Mouse (Mus musculus) midbrain, postnatal 0 days (tissue): ENCODE measurements around the gene Shc2. TPM values are rescaled to one million over a fixed set of nuclear protein-coding genes. Genes with fewer than 3 reads are reported as not detected.

Experiments used
- ATAC-seq: fragments of 200-750 bp; cut with Nextera tagmentation; 2 replicates; pipeline ENCODE4 v1.8.0; 2017; ENCODE audit warnings: moderate number of reproducible peaks, mild to moderate bottlenecking, moderate TSS enrichment, moderate library complexity; ENCODE audit not compliant: low FRiP score
- DNase-seq: peaks from one replicate; pipeline ENCODE4 v3.0.0-alpha.2; 2015; ENCODE audit warnings: low spot score
- H3K27ac ChIP-seq: fragments of 300-500 bp; sonication (generic); 2 replicates; pipeline ENCODE4 v1.5.1; 2014; ENCODE audit warnings: low read depth, mild to moderate bottlenecking, low read length, mixed read lengths
- H3K27me3 ChIP-seq: fragments of 300-500 bp; sonication (generic); 2 replicates; pipeline ENCODE4 v1.6.1; 2014; ENCODE audit warnings: low read length, control low read depth, mixed read lengths; ENCODE audit not compliant: insufficient read depth
- H3K36me3 ChIP-seq: fragments of 300-500 bp; sonication (generic); 2 replicates; pipeline ENCODE4 v1.6.1; 2014; ENCODE audit warnings: low read length, control low read depth, mixed read lengths; ENCODE audit not compliant: insufficient read depth
- H3K4me1 ChIP-seq: fragments of 300-500 bp; sonication (generic); 2 replicates; pipeline ENCODE4 v1.6.1; 2014; ENCODE audit warnings: mild to moderate bottlenecking, control low read depth, antibody characterized with exemption, low read length, mixed read lengths; ENCODE audit not compliant: insufficient read depth
- H3K4me2 ChIP-seq: fragments of 300-500 bp; sonication (generic); 2 replicates; pipeline ENCODE4 v1.6.1; 2014; ENCODE audit warnings: low read depth, mild to moderate bottlenecking, low read length, mixed read lengths; ENCODE audit not compliant: poor library complexity, severe bottlenecking
- H3K4me3 ChIP-seq: fragments of 300-500 bp; sonication (generic); 2 replicates; pipeline ENCODE4 v1.5.1; 2014; ENCODE audit warnings: low read depth, mild to moderate bottlenecking, low read length, moderate library complexity
- H3K9ac ChIP-seq: fragments of 300-500 bp; sonication (generic); replicated peaks from 2 replicates; pipeline ENCODE4 v1.6.1; 2014; ENCODE audit warnings: mild to moderate bottlenecking, low read length, moderate library complexity, mixed read lengths; ENCODE audit not compliant: poor library complexity, severe bottlenecking
- H3K9me3 ChIP-seq: fragments of 300-500 bp; sonication (generic); 2 replicates; pipeline ENCODE4 v1.6.1; 2016; ENCODE audit warnings: low read length, control low read depth
- CTCF ChIP-seq: IDR thresholded peaks from 2 replicates; pipeline ENCODE4 v1.5.1; 2016; ENCODE audit warnings: antibody characterized with exemption, mild to moderate bottlenecking
- WGBS: fragments of 180-500 bp; shearing (Covaris S2); extraction: QIAGEN DNeasy Blood & Tissue Kit; methylation state at CpG from one replicate; pipeline ENCODE4 v1.1.7; 2014; 5-methylcytosine and 5-hydroxymethylcytosine counted together
- polyA plus RNA-seq: library from polyadenylated mRNA; unstranded; fragments of >200 nt; fragmentation: Nextera tagmentation; extraction: Ambion mirVana; gene quantifications from 2 replicates; pipeline ENCODE4 v1.2.1, GENCODE M21; 2015
- total RNA-seq: library from RNA; depleted of rRNA; stranded (reverse); fragments of >200 nt; gene quantifications from 2 replicates; pipeline ENCODE4 v1.2.3, GENCODE M21; 2014

Shc2 gene
- total and polyA plus RNA-seq, 2 experiments from 2014 or later, result 26.2 to 74.5 TPM

DNA sequence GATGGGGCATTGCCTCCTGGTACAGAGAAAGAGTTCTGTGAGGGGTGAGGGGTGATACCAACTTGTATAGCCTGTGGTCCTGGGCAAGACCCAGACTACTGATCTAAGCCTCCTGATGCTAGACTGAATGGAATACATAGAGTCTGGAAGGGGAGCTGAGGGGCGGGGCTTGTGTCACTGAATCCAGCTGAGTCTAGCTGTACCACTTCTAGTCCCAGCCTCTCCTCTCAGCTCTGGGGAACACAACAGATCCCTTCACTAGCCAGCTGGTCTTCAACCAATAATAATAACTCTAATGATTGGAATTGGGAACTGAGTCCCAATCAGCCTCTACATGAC is 23.4 kb downstream of the Shc2 start:
- Histone ChIP-seq H3K4me3 (peak overlapping the region; percentile 68), H3K4me1 (peaks cover 22% of the 10 kb centered on the region; the same call in 1 of the 2 replicates), H3K27me3 (peaks cover 7% of the 10 kb centered on the region), H3K36me3 (peaks cover 2% of the 10 kb centered on the region; the same call in 1 of the 2 replicates), H3K9me3 (no peaks in the 10 kb centered on the region), H3K4me2 (peak overlapping the region; percentile 96), H3K27ac (peak overlapping the region; percentile 57; the same call in 1 of the 2 replicates), H3K9ac (peak overlapping the region; percentile 67)
- ATAC-seq (no peak), DNase-seq (no peak)
- whole genome bisulfite sequencing, result 71% methylated on average over 1 of the region's 1 CpGs
- no peak for TF ChIP-seq CTCF

DNA sequence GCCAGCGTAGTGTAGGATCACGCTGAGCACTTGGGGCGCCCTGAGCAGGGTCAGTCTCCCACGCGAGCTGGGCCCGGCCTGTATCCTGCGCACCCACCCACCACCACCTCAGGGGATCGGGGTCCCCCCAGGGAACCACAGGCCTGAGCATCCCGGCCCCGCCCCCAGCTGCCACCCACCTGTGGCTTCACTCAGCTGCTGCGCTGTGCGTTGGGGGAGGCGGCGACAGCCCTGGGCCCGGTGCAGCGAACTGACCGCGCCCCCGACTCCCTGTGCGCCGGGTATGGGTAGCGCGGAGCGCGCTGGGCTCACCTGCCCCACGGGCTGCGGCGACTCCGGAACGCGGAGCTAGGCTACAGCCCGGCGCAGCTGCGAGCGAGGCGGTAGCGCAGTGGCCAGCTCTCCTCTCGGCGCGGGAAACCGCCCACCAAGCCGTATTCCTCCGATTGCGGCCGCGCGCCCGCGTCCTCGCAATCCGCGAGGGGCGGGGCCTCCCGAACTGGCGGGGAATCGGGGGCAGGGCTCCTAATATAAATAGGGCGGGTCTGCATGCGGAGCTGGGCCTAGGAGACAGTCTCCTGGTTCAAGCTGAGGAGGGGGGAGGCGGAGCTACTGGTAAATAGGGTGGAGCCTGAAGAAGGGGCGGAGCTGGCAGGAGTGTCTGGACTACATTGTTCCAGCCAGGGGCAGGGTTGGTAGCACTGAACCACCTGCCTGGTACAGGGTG is 24.0 kb downstream of the Shc2 start, which contains the start of gene C2cd4c:
C2cd4c (minus strand) TSS at position 448 of the 727 bp plus-strand sequence.
- Histone ChIP-seq H3K36me3 (no peaks in the 10 kb centered on the region), H3K27me3 (peaks cover 7% of the 10 kb centered on the region), H3K27ac (peak within 1 kb of the TSS; percentile 57), H3K4me3 (peak within 1 kb of the TSS; percentile 68), H3K4me2 (peak within 1 kb of the TSS; percentile 96), H3K9ac (peak within 1 kb of the TSS; percentile 67), H3K9me3 (no peaks in the 10 kb centered on the region), H3K4me1 (peaks cover 22% of the 10 kb centered on the region; the same call in 1 of the 2 replicates)
- peak; percentile 87 for DNase-seq
- no peak for TF ChIP-seq CTCF
- peak; percentile 82 for ATAC-seq
- under 1% methylated on average over 53 of the region's 60 CpGs for WGBS

DNA sequence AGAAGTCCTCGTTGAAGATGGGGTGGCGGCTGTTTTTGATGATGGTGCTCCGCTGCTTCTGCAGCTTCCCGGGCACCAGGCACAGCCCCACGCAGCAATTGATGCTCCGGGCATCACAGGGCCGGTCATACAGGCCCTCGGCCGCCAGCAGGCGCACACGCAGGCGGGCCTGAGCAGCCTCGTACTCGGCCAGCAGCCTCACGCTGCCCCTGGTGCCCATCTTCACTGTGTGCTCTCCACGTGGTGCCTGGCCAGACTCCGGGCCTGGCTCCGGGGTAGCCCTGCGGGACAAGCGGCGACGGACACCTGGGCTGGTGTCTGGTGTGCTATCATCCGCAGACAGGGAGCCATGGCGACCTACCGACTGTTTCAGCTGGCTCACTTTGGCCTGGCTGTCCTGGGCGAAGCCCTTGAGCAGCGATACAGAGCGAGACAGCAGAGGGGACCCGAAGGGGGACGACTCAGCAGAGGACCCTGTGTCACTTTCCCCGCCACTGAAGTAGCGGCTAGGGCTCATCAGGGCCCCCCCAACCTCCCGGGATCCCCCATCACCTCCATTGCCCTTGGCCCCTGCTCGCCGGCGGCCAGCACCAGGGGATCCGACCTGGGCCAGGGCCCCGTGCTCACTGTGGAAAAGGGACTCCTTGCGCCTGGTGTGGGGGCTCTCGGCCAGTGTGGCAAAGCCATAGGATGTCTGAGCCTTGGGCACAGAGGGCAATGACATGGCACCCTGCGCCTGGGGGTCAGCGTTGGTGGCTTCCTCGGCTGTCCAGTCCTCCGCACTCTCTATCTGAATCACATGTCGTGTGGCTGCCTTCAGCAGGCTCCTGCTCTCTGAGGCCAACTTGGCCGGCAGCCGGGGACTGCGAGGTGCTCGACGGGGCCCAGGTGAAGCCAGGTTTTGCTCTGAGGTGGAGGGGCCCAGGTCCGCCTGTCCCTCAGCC is 25.3 kb downstream of the Shc2 start:
- Histone ChIP-seq H3K27ac (no peak overlapping the region), H3K27me3 (peaks cover 7% of the 10 kb centered on the region), H3K36me3 (no peaks in the 10 kb centered on the region), H3K9ac (peak overlapping the region; percentile 36; the same call in 1 of the 2 replicates), H3K4me1 (peaks cover 22% of the 10 kb centered on the region; the same call in 1 of the 2 replicates), H3K9me3 (no peaks in the 10 kb centered on the region), H3K4me3 (peak overlapping the region; percentile 68), H3K4me2 (peak overlapping the region; percentile 96)
- 13% methylated on average over 51 of the region's 51 CpGs for WGBS
- ATAC-seq (peak; percentile 43), DNase-seq (peak; percentile 66)
- peak; percentile 64 for TF ChIP-seq CTCF

DNA sequence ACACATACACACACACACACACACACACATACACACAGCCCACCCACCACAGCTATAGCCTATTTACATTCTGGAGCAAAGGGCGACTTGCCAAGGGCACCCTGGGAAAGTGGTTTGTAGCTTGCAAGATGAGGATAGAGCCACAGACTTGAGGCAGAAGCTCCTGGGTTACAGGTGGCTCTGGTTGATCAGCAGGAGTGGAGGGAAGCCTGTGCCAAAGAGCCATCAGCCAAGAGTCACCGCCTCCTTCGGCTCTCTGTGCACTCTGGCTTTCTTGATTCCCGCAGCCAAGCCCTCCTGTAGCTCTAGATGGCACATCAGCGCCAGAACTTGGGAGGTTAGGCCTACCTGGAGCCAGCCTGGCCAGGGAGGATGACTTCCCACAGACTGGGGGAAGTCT is 26.4 kb downstream of the Shc2 start:
- DNase-seq, result no peak

DNA sequence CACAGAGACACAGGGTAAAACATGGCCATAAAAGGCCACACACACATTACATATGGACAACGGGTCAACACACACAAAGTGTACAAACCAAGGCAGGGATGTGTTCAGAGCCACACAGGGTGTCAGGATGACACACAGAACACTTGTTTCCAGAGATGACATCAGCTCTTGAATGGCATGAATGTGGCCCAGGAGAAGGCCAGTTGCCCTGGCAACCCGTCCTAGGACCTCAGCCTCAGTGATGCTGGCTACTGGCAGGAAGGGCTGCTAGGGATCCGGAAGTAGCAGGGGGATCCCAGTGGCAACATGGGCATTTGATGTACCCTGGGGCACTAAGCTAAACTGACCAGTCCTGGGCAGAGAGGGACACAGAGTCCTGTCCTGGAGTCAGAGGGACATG is 28.4 kb downstream of the Shc2 start:
- DNase-seq (no peak), ATAC-seq (no peak)
- peaks cover 22% of the 10 kb centered on the region; the same call in 1 of the 2 replicates for H3K4me1 ChIP-seq
- no peak overlapping the region for H3K4me2 ChIP-seq
- WGBS, result 75% methylated on average over 3 of the region's 3 CpGs
- H3K27ac ChIP-seq, result no peak overlapping the region
- TF ChIP-seq CTCF, result no peak
- no peak overlapping the region for H3K9ac ChIP-seq
- no peaks in the 10 kb centered on the region for H3K36me3 ChIP-seq
- peaks cover 7% of the 10 kb centered on the region for H3K27me3 ChIP-seq
- H3K4me3 ChIP-seq, result no peak overlapping the region
- H3K9me3 ChIP-seq, result no peaks in the 10 kb centered on the region

More for the DNA sequence above, 26.4 kb downstream of the Shc2 start:
- Histone ChIP-seq H3K4me1 (peaks cover 22% of the 10 kb centered on the region; the same call in 1 of the 2 replicates), H3K9ac (no peak overlapping the region), H3K4me2 (no peak overlapping the region; the same call in 1 of the 2 replicates), H3K36me3 (no peaks in the 10 kb centered on the region), H3K4me3 (no peak overlapping the region), H3K9me3 (no peaks in the 10 kb centered on the region), H3K27ac (no peak overlapping the region), H3K27me3 (peaks cover 7% of the 10 kb centered on the region)
- TF ChIP-seq CTCF, result no peak
- WGBS, result 36% methylated on average over 5 of the region's 5 CpGs
- no peak for ATAC-seq
